Mouse (Mus musculus): Measurements from ENCODE around the gene Nsdhl.

The Nsdhl gene

DNA sequence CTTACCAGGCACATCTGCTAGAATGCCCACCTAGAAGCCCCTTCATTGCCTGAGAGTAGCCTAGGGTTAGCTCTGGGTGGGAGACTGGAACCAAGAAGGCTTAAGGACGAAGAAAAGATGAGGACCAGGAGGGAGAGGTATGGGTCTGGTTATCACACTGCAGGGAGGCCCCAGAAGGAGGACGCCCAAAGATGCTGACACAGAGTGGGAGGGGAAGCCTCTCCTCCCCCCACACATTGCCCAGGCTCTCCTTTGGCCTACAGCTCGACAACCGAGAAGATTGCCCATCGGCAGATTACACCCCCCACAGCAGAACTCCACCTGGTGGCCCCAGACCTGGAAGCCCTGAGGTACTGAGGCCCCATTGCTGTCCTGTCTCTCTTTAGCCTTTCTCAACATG is 84.8 kb downstream of the Nsdhl start:
- no peak for DNase-seq (ENCODE audit: low spot score)

GRCm38 (mm10) chrX:73005678-73006077 is 87.3 kb downstream of the Nsdhl start:
- no peak for DNase-seq (ENCODE audit: low spot score)

DNA sequence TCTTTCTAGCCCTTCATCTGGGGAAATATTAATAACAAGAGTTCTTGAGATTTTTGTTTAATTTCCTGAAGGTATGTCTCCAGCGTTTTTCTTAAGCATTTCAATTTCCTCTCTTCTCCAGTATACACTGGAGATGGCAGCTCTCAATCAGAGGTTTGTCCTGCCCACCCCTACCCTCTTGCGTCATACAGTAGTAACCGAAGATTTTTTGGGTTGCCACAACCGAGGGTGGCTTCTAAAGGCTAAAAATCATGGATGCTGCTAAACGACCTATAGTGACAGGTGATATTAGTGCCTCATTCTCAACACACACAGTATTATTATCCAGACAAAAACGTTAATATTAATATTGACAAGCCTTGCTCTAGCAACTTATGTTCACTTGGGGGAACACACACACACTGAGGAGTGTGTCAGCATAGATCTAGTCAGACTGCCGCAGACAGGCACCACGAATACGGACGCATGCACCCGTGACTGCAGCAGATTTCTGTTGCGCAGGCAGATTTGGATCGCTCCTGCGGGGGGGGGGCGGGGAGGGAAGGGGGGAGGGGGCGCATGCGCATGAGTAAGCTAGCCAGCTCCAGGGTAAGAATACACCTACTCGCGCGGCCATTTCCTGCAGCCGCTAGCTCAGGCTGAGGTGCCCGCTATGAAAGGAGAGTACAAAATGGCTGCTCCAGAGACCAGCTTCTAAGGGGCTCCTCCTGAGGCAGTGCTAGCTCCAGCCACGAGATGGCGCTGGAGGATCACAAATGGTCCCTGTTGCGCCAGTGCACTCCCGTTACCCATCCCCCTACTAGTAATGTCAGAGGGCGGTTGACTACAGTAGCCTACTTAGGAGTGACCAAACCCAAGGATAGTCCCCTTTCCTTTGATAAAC is 89.5 kb downstream of the Nsdhl start:
- peak; percentile 90 for DNase-seq (ENCODE audit: low spot score)

All from urinary bladder, postnatal 14 days (tissue).